Mouse (Mus musculus) heart, embryonic 11.5 days (tissue): ENCODE data around the gene Rbm24. TPM values are rescaled to one million over a fixed set of nuclear protein-coding genes. Genes with fewer than 3 reads are reported as not detected.

Source experiments
- ATAC-seq: fragments of 200-750 bp; cut with Nextera tagmentation; replicated peaks from 2 replicates; pipeline ENCODE4 v1.8.0; 2017; ENCODE audit warnings: moderate library complexity; ENCODE audit not compliant: insufficient number of reproducible peaks, low FRiP score, low TSS enrichment
- H3K27ac ChIP-seq: fragments of 300-500 bp; sonication (generic); 2 replicates; pipeline ENCODE4 v1.5.1; 2014; ENCODE audit warnings: mild to moderate bottlenecking, low read depth, low read length
- H3K27me3 ChIP-seq: fragments of 300-500 bp; sonication (generic); 2 replicates; pipeline ENCODE4 v1.6.1; 2014; ENCODE audit warnings: mild to moderate bottlenecking, low read length, mixed read lengths; ENCODE audit not compliant: control insufficient read depth, insufficient read depth
- H3K36me3 ChIP-seq: fragments of 300-500 bp; sonication (generic); 2 replicates; pipeline ENCODE4 v1.6.1; 2014; ENCODE audit warnings: mild to moderate bottlenecking, low read length, moderate library complexity, mixed read lengths; ENCODE audit not compliant: control insufficient read depth, insufficient read depth
- H3K4me1 ChIP-seq: fragments of 300-500 bp; sonication (generic); 2 replicates; pipeline ENCODE4 v1.6.1; 2014; ENCODE audit warnings: low read length; ENCODE audit not compliant: control insufficient read depth, insufficient read depth
- H3K4me2 ChIP-seq: fragments of 300-500 bp; sonication (generic); 2 replicates; pipeline ENCODE4 v1.6.1; 2014; ENCODE audit warnings: mild to moderate bottlenecking, moderate library complexity
- H3K4me3 ChIP-seq: fragments of 300-500 bp; sonication (generic); 2 replicates; pipeline ENCODE4 v1.5.1; 2014; ENCODE audit warnings: low read depth, low read length
- H3K9ac ChIP-seq: fragments of 300-500 bp; sonication (generic); 2 replicates; pipeline ENCODE4 v1.6.1; 2014; ENCODE audit warnings: mild to moderate bottlenecking, low read depth, low read length, moderate library complexity
- H3K9me3 ChIP-seq: fragments of 300-500 bp; sonication (generic); replicated peaks from 2 replicates; pipeline ENCODE4 v1.6.1; 2016; ENCODE audit warnings: low read length; ENCODE audit not compliant: control insufficient read depth
- WGBS: fragments of 180-500 bp; shearing (Covaris S2); extraction: QIAGEN DNeasy Blood & Tissue Kit; methylation state at CpG from one replicate; pipeline ENCODE4 v1.1.7; 2014; ENCODE audit not compliant: insufficient replicate concordance; 5-methylcytosine and 5-hydroxymethylcytosine counted together
- polyA plus RNA-seq: library from polyadenylated mRNA; unstranded; fragments of >200 nt; fragmentation: Nextera tagmentation; extraction: Ambion mirVana; gene quantifications from 2 replicates; pipeline ENCODE4 v1.2.1, GENCODE M21; 2014

The Rbm24 gene
- polyA plus RNA-seq: 62.3 and 63.1 TPM in 2 replicates

GRCm38 (mm10) chr13:46418141-46418601, at the start of gene Rbm24:
Gene Rbm24, plus strand, starts transcription at chr13:46418434.
- peak within 1 kb of the TSS; percentile 79 for H3K4me3 ChIP-seq
- H3K27me3 ChIP-seq: no peaks in the 10 kb centered on the region; the same call in 1 of the 2 replicates
- no peaks in the 10 kb centered on the region for H3K36me3 ChIP-seq
- 1% methylated on average over 34 of the region's 41 CpGs for WGBS
- H3K4me1 ChIP-seq: peaks cover 13% of the 10 kb centered on the region; the same call in 1 of the 2 replicates
- peak; percentile 88 for ATAC-seq
- peak within 1 kb of the TSS; percentile 99 for H3K9ac ChIP-seq
- H3K27ac ChIP-seq: peak within 1 kb of the TSS; percentile 99
- no peaks in the 10 kb centered on the region for H3K9me3 ChIP-seq
- peak within 1 kb of the TSS; percentile 67 for H3K4me2 ChIP-seq

GRCm38 (mm10) chr13:46372884-46373283, 45.4 kb upstream of the Rbm24 start:
- H3K27ac ChIP-seq: no peak overlapping the region
- H3K27me3 ChIP-seq: no peaks in the 10 kb centered on the region
- ATAC-seq: no peak
- H3K4me3 ChIP-seq: no peak overlapping the region
- H3K4me2 ChIP-seq: no peak overlapping the region
- no peaks in the 10 kb centered on the region for H3K36me3 ChIP-seq
- 33% methylated on average over 7 of the region's 7 CpGs for WGBS
- H3K9ac ChIP-seq: no peak overlapping the region
- H3K4me1 ChIP-seq: no peaks in the 10 kb centered on the region
- no peaks in the 10 kb centered on the region for H3K9me3 ChIP-seq

GRCm38 (mm10) chr13:46375371-46375770, 42.9 kb upstream of the Rbm24 start:
- Histone ChIP-seq H3K4me1 (no peaks in the 10 kb centered on the region), H3K27me3 (no peaks in the 10 kb centered on the region), H3K4me3 (no peak overlapping the region), H3K27ac (no peak overlapping the region), H3K9ac (no peak overlapping the region), H3K9me3 (no peaks in the 10 kb centered on the region), H3K36me3 (no peaks in the 10 kb centered on the region), H3K4me2 (no peak overlapping the region)
- WGBS: 87% methylated on average over 1 of the region's 1 CpGs
- ATAC-seq: no peak

- no peak overlapping the region for H3K9ac ChIP-seq
- no peak overlapping the region for H3K27ac ChIP-seq
- H3K4me3 ChIP-seq: no peak overlapping the region
- ATAC-seq: no peak
- H3K4me1 ChIP-seq: no peaks in the 10 kb centered on the region
- 0 out of 2 replicates have a peak, but pooled peaks cover 2% of the 10 kb centered on the region for H3K9me3 ChIP-seq
- H3K27me3 ChIP-seq: no peaks in the 10 kb centered on the region
- no peak overlapping the region for H3K4me2 ChIP-seq
- WGBS: 84% methylated on average over 8 of the region's 8 CpGs
- H3K36me3 ChIP-seq: no peaks in the 10 kb centered on the region
These were observed 30.8 kb upstream of the Rbm24 start for GRCm38 (mm10) chr13:46387396-46387795.

GRCm38 (mm10) chr13:46391654-46392053, 26.6 kb upstream of the Rbm24 start:
- 81% methylated on average over 1 of the region's 1 CpGs for WGBS
- Histone ChIP-seq H3K4me1 (no peaks in the 10 kb centered on the region), H3K27ac (no peak overlapping the region), H3K9me3 (0 out of 2 replicates have a peak, but pooled peaks cover 2% of the 10 kb centered on the region), H3K36me3 (no peaks in the 10 kb centered on the region), H3K27me3 (no peaks in the 10 kb centered on the region), H3K4me3 (no peak overlapping the region), H3K4me2 (no peak overlapping the region), H3K9ac (no peak overlapping the region)
- no peak for ATAC-seq

GRCm38 (mm10) chr13:46392893-46393292, 25.3 kb upstream of the Rbm24 start:
- no peak overlapping the region for H3K27ac ChIP-seq
- ATAC-seq: no peak
- 0 out of 2 replicates have a peak, but pooled peaks cover 1% of the 10 kb centered on the region for H3K9me3 ChIP-seq
- H3K27me3 ChIP-seq: no peaks in the 10 kb centered on the region
- no peak overlapping the region for H3K4me3 ChIP-seq
- no peaks in the 10 kb centered on the region for H3K36me3 ChIP-seq
- H3K4me2 ChIP-seq: no peak overlapping the region
- H3K4me1 ChIP-seq: no peaks in the 10 kb centered on the region
- WGBS: 79% methylated on average over 4 of the region's 4 CpGs
- no peak overlapping the region for H3K9ac ChIP-seq

- Histone ChIP-seq H3K36me3 (no peaks in the 10 kb centered on the region), H3K9ac (no peak overlapping the region), H3K9me3 (no peaks in the 10 kb centered on the region), H3K27ac (no peak overlapping the region), H3K4me3 (no peak overlapping the region), H3K27me3 (no peaks in the 10 kb centered on the region), H3K4me2 (no peak overlapping the region), H3K4me1 (no peaks in the 10 kb centered on the region)
- 73% methylated on average over 2 of the region's 2 CpGs for WGBS
- no peak for ATAC-seq
These were observed 24.3 kb upstream of the Rbm24 start for GRCm38 (mm10) chr13:46393936-46394335.

GRCm38 (mm10) chr13:46397235-46397634, 21.0 kb upstream of the Rbm24 start:
- Histone ChIP-seq H3K4me1 (no peaks in the 10 kb centered on the region), H3K9ac (no peak overlapping the region), H3K9me3 (no peaks in the 10 kb centered on the region), H3K27ac (no peak overlapping the region), H3K4me3 (no peak overlapping the region), H3K36me3 (no peaks in the 10 kb centered on the region), H3K27me3 (no peaks in the 10 kb centered on the region), H3K4me2 (no peak overlapping the region)
- WGBS: 73% methylated on average over 3 of the region's 3 CpGs
- ATAC-seq: no peak

GRCm38 (mm10) chr13:46407151-46407550, 11.1 kb upstream of the Rbm24 start:
- no peaks in the 10 kb centered on the region for H3K36me3 ChIP-seq
- no peak overlapping the region for H3K4me2 ChIP-seq
- no peaks in the 10 kb centered on the region for H3K4me1 ChIP-seq
- H3K9me3 ChIP-seq: no peaks in the 10 kb centered on the region
- ATAC-seq: no peak
- WGBS: 83% methylated on average over 1 of the region's 1 CpGs
- no peaks in the 10 kb centered on the region for H3K27me3 ChIP-seq
- H3K27ac ChIP-seq: no peak overlapping the region
- H3K4me3 ChIP-seq: no peak overlapping the region
- no peak overlapping the region for H3K9ac ChIP-seq
